Mouse (Mus musculus): ENCODE results near the gene Morf4l1.
"Not testable (repeated sequence)": the region's sequence is repeated elsewhere in the genome, so short reads cannot be mapped to it uniquely, and the experiment has no call there.

Gene Morf4l1

GRCm38 (mm10) chr9:90060932-90061331 is 53.6 kb downstream of the Morf4l1 start:
- DNase-seq (ENCODE audit: low spot score in 2 of 2), result not testable (repeated sequence)

GRCm38 (mm10) chr9:90060574-90060875 is 54.0 kb downstream of the Morf4l1 start:
- no peak for DNase-seq (ENCODE audit: low spot score in 2 of 2)

- DNase-seq (ENCODE audit: low spot score in 2 of 2), result no peak
Observed at GRCm38 (mm10) chr9:90059828-90060573, 54.6 kb downstream of the Morf4l1 start.

- no peak for DNase-seq (ENCODE audit: low spot score in 2 of 2)
Observed at GRCm38 (mm10) chr9:90056716-90057115, 57.9 kb downstream of the Morf4l1 start.

DNA sequence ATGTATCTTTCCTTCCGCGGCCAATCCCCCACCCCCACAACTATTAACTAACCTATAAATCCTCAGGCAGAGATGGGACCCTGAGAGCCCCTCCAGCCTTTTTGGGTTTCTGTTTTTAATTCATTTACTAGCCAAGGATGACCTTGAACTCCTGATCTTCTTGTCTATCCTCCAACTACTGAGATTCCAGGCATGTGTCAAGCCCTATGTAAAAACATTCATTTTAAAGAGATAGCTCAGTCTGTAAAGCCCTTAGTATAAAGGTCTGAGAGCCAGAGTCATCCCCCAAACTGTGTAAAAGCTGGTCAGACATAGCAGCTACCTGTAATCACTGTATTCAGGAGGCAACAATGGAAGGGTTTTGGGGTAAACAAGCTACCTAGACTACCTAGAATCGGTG is 58.7 kb downstream of the Morf4l1 start:
- DNase-seq (ENCODE audit: low spot score in 2 of 2), result no peak

DNA sequence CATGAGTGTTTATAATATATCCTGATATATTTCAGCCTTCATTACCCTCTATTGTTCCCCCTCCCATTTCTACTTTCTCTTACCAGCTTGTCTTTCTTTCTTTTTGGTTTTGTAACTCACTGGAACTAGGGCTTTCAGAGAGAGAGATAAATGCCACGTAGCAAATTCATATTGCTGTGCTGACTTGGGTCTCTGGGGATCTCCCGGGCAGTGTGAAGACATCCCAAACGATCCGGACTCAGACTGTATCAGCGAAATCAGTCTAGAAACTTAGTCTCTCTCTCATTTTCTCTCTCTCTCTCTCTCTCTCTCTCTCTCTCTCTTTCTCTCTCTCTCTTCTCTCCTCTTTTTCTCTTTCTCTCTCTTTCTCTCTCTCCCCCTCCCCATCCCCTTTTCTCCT is 59.2 kb downstream of the Morf4l1 start:
- DNase-seq (ENCODE audit: low spot score in 2 of 2), result no peak

GRCm38 (mm10) chr9:90054371-90055145 is 60.0 kb downstream of the Morf4l1 start:
- DNase-seq (ENCODE audit: low spot score in 2 of 2), result peak; percentile 61 to 79

DNA sequence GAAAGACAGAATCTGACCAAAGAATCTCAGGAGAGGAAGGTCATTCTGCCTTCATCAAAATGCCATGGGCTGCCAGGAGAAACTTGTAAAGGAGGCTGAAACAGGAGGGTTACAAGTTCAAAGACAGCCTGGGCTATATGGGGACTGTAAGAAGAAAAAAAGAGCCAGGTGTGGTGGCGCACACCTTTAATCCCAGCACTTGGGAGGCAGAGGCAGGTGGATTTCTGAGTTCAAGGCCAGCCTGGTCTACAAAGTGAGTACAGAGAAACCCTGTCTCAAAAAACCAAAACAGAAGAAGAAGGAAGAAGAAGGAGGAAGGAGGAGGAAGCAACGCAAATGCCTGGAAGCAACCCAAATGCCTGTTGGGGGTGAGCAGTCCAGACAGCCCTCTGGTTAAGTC is 60.7 kb downstream of the Morf4l1 start, which contains the start of gene Ctsh:
Gene Ctsh (plus strand): TSS at position 301 of the 400 bp plus-strand sequence.
- DNase-seq (ENCODE audit: low spot score in 2 of 2), result no peak

GRCm38 (mm10) chr9:90047937-90048627 is 66.5 kb downstream of the Morf4l1 start:
- DNase-seq (ENCODE audit: low spot score in 2 of 2), result no peak

DNA sequence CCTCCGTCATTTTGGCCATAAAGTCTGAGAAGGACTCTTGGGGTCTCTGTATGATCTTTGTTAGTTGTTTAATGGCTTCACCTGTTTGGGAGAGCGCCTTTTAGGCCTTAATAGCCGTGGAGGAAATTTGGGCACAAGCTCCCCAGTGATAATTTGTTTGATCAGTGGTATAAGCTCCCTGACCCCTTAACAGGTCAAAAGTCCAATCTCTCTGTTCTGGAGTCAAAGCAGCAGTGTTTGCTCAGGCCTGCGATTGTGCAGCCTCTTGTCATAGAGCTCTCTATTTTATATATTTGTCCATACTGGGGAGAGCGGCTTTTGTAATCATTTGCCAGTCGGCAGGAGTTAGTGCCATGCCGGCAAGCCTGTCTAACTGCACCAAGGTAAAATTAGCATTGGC is 69.4 kb downstream of the Morf4l1 start:
- DNase-seq (ENCODE audit: low spot score in 2 of 2), result no peak

GRCm38 (mm10) chr9:90042906-90043305 is 71.7 kb downstream of the Morf4l1 start:
- DNase-seq (ENCODE audit: low spot score in 2 of 2), result not testable (repeated sequence)
